Mouse (Mus musculus): Measurements from ENCODE around the gene Atp4a. TPM values are rescaled to one million over a fixed set of nuclear protein-coding genes. Genes with fewer than 3 reads are reported as not detected.
A peak's percentile ranks its signal among the peaks of the same experiment; 100 is the strongest.

The Atp4a gene
- polyA plus RNA-seq (2015; fragmentation: Nextera tagmentation; extraction: Ambion mirVana) = 1.7 and 1.8 TPM in 2 replicates

DNA sequence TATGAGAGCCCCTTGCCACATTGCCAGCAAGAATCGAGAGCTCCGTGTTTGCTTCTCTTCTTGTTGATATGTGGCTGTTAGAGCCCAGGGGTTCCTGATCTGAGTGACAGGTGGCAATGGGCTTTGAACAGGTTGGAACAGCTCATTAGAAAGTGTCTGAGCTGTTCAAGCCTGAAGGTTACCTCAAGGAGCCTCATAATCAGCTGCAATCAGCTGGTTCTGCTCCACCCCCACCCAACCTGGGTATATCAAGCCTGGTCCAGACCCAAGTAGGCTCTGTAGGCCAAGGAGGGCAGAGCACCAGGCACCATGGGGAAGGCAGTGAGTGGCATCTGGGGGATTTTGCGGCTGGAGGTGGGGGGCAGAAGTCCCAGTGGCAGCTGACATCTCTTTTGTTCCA, at the start of gene Atp4a:
Gene Atp4a, plus strand, starts transcription at position 268 of the 400 bp plus-strand sequence.
- no peaks in the 10 kb centered on the region for H3K9me3 ChIP-seq
- H3K36me3 ChIP-seq (replicated peaks) = no peaks in the 10 kb centered on the region
- no peak within 1 kb of the TSS for H3K4me3 ChIP-seq
- peaks cover 14% of the 10 kb centered on the region for H3K27me3 ChIP-seq (replicated peaks)
- WGBS = 87% methylated on average over 3 of the region's 3 CpGs
- ATAC-seq (replicated peaks) = no peak
- no peak within 1 kb of the TSS for H3K9ac ChIP-seq
- peaks cover 3% of the 10 kb centered on the region; the same call in 1 of the 2 replicates for H3K4me1 ChIP-seq
- H3K27ac ChIP-seq = no peak within 1 kb of the TSS
- no peak within 1 kb of the TSS for H3K4me2 ChIP-seq

DNA sequence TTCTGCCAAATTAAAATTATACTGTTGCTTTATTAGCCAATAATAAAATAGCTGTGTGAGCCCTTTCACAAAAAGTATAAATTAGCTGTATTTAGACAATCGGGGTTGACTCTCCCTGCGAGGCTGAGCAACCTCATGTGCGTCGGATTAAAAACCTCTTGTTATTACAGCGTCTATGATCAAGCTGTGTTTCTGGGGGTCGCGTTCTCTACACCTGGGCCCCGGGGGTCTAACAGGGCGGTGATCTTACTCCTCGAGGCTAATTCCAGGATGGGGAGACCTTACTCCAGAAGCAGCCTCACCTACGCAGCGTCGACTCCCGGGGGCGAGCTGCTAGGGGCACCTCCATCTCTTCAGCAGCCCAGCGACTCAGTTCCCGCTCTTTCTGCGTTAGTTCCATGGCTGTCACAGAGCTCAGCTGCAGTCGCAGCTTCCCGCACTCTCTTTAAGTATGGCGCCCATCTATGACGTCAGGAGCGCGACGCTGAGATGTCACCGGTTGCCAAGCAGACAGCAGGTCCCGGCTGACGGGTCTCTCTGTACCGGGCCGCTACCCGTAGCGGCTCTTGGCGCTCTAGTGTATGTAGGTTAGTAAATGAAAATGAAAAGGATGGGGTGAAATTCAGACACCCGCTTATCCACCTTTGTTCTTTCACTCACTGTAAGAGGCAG, 47.3 kb upstream of the Atp4a start, which contains the start of gene Haus5:
Gene Haus5, minus strand, starts transcription at position 466 of the 672 bp plus-strand sequence.
- peak within 1 kb of the TSS; percentile 68 for H3K4me3 ChIP-seq
- H3K4me2 ChIP-seq = peak within 1 kb of the TSS; percentile 94
- H3K4me1 ChIP-seq = peaks cover 12% of the 10 kb centered on the region
- under 1% methylated on average over 34 of the region's 34 CpGs for WGBS
- peak within 1 kb of the TSS; percentile 65 for H3K9ac ChIP-seq
- 0 out of 2 replicates have a peak, but pooled peaks cover 3% of the 10 kb centered on the region for H3K27me3 ChIP-seq (replicated peaks)
- 0 out of 2 replicates have a peak, but pooled peaks cover 3% of the 10 kb centered on the region for H3K36me3 ChIP-seq (replicated peaks)
- ATAC-seq (replicated peaks) = peak; percentile 96
- H3K27ac ChIP-seq = peak within 1 kb of the TSS; percentile 84
- no peaks in the 10 kb centered on the region for H3K9me3 ChIP-seq

DNA sequence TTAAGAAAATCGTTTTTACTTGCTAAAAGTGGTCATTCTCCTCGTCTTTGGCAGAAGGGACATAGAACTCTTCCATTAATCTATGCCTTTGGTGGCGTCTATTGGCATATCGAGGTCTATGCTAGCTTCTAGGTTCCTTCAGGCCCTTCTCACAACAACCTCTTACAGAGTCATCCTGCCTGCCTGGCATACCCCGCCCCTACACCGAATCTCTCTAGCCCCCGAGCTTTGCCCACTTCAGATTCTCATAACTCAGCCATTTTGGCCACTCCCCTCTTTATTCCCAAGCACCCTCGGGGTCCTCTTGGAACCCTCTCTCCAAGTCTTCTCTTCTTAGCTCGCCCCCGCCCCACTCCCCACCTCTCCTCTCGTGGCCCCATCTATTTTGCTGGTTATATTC, 46.7 kb upstream of the Atp4a start:
- Histone ChIP-seq H3K4me2 (peak overlapping the region; percentile 94), H3K27me3 (replicated peaks) (0 out of 2 replicates have a peak, but pooled peaks cover 3% of the 10 kb centered on the region), H3K4me3 (peak overlapping the region; percentile 68), H3K9me3 (no peaks in the 10 kb centered on the region), H3K36me3 (replicated peaks) (0 out of 2 replicates have a peak, but pooled peaks cover 3% of the 10 kb centered on the region), H3K27ac (peak overlapping the region; percentile 84), H3K4me1 (peaks cover 12% of the 10 kb centered on the region), H3K9ac (peak overlapping the region; percentile 65)
- WGBS = 6% methylated on average over 11 of the region's 11 CpGs
- ATAC-seq (replicated peaks) = peak; percentile 72

DNA sequence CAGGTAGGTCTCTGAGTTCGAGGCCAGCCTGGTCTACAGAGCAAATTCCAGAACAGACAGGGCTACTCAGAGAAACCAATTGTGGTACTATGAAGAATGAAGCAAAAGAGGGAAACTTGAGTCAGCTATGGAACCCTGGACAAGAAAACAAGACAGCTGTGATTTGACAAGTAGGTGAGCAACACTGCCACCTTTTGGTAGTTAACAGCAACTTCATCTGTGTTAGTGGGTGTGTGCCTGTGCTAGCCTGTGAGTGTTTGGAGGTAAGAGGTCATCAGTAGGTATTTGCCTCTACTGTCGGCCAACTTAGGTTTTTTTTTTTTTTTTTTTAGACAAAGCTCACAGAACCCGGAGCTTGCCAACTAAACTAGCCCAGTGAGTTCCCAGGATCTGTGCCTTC, 42.8 kb upstream of the Atp4a start:
- no peaks in the 10 kb centered on the region for H3K36me3 ChIP-seq (replicated peaks)
- no peak overlapping the region for H3K4me2 ChIP-seq
- no peak overlapping the region for H3K9ac ChIP-seq
- no peak for ATAC-seq (replicated peaks)
- H3K27me3 ChIP-seq (replicated peaks) = 0 out of 2 replicates have a peak, but pooled peaks cover 3% of the 10 kb centered on the region
- no peak overlapping the region for H3K27ac ChIP-seq
- H3K4me3 ChIP-seq = no peak overlapping the region
- no peaks in the 10 kb centered on the region for H3K9me3 ChIP-seq
- H3K4me1 ChIP-seq = peaks cover 11% of the 10 kb centered on the region
- WGBS = 41% methylated on average over 3 of the region's 3 CpGs

DNA sequence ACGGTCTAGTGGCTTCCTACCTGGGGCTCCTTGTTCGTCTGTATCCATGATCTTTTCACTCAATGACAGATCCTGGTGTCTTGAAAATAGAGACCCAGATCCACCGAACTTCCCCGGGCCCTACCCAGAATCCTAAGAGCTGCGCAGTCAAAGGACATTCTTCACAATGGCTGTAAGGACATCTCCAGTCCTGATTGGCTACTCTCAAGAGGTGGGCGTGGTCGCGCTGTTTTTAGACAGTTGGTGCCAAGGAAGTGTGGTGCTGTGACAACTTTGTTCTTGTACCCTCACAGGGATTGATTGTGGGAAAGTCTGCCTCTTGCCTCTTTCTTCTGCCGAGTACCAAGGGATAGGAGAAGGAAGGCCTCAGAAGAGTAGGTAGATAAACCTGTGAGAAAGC, 40.5 kb upstream of the Atp4a start, which contains the start of gene Pmis2:
Gene Pmis2, minus strand, starts transcription at position 126 of the 400 bp plus-strand sequence.
- Histone ChIP-seq H3K4me3 (no peak within 1 kb of the TSS), H3K9me3 (no peaks in the 10 kb centered on the region), H3K27me3 (replicated peaks) (0 out of 2 replicates have a peak, but pooled peaks cover 3% of the 10 kb centered on the region), H3K36me3 (replicated peaks) (no peaks in the 10 kb centered on the region), H3K27ac (no peak within 1 kb of the TSS), H3K9ac (no peak within 1 kb of the TSS), H3K4me1 (no peaks in the 10 kb centered on the region), H3K4me2 (no peak within 1 kb of the TSS)
- WGBS = 75% methylated on average over 9 of the region's 9 CpGs
- no peak for ATAC-seq (replicated peaks)

DNA sequence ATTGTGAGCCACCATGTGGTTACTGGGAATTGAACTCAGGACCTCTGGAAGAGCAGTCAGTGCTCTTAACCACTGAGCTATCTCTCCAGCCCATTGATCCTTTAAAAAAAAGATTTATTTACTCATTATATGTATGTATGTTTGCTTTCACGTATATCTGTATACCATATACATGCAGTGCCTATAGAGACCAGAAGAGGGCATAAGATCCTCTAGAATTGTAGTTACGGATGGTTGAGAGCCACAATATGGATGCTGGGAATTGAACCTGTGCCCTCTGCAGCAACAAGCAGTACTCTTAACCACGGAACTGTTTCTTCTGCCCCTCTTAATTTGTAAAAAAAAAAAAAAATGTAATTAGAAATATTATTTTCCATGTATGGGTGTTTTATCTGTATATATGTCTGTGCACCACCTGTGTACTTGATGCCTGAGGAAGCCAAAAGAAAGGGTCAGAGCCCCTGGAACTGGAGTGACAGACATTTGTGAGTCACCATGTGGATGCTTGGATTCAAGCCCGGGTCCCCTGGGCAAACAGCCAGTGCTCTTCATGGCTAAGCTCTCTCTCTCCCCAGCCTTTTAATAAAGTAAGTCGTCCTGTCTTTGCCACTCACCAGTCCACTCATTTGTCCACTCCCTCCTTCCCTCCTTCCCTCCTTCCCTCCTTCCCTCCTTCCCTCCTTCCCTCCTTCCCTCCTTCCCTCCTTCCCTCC, 33.6 kb upstream of the Atp4a start:
- Histone ChIP-seq H3K27me3 (replicated peaks) (no peaks in the 10 kb centered on the region), H3K27ac (no peak overlapping the region), H3K4me1 (no peaks in the 10 kb centered on the region), H3K9me3 (no peaks in the 10 kb centered on the region), H3K4me2 (no peak overlapping the region), H3K4me3 (no peak overlapping the region), H3K9ac (no peak overlapping the region), H3K36me3 (replicated peaks) (no peaks in the 10 kb centered on the region)
- 69% methylated on average over 5 of the region's 5 CpGs for WGBS
- no peak for ATAC-seq (replicated peaks)

DNA sequence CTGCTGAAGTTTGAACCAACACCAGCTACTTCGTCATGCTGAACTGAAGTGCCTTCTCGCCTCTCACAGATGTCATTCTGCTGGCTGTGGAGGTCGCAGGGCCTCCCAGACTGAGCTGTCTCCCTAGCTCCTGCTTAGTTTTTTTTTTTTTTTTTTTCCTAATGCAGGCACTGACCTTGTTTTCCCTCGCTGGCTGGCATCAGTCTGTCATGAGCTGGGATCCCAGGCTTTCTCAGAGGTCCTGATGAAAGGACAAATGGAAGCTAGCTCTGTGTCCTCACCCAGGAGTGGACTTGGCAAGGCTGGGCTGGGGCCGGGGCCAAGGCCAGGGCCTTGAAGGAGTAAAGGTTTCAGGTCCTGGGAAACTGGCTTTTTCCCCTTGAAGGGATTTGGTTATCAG, 30.1 kb upstream of the Atp4a start:
- WGBS = 67% methylated on average over 5 of the region's 5 CpGs
- H3K36me3 ChIP-seq (replicated peaks) = no peaks in the 10 kb centered on the region
- H3K27me3 ChIP-seq (replicated peaks) = peaks cover under 1% of the 10 kb centered on the region; the same call in 1 of the 2 replicates
- H3K4me1 ChIP-seq = no peaks in the 10 kb centered on the region
- H3K27ac ChIP-seq = no peak overlapping the region
- no peak overlapping the region for H3K4me3 ChIP-seq
- no peak for ATAC-seq (replicated peaks)
- H3K9me3 ChIP-seq = no peaks in the 10 kb centered on the region
- no peak overlapping the region for H3K4me2 ChIP-seq
- no peak overlapping the region for H3K9ac ChIP-seq

DNA sequence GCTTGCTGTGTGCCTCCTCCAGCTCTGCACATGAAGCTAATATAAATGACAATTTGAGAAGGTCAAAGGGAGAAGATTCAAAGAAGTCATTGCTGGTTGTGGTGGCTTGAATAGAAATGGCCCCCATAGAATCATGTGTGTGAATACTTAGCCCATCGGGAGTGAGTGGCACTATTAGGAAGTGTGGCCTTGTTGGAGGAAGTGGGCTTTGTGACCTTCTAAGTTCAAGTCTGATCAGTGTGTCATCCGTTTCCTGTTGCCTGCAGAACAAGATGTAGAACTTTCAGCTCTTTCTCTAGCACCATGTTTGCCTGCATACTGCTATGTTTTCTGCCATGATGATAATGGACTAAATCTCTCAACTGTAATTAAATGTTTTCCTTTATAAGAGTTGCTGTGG, 28.6 kb upstream of the Atp4a start:
- H3K27me3 ChIP-seq (replicated peaks) = peaks cover 16% of the 10 kb centered on the region
- H3K4me2 ChIP-seq = no peak overlapping the region
- H3K9me3 ChIP-seq = no peaks in the 10 kb centered on the region
- H3K36me3 ChIP-seq (replicated peaks) = no peaks in the 10 kb centered on the region
- no peaks in the 10 kb centered on the region for H3K4me1 ChIP-seq
- H3K9ac ChIP-seq = no peak overlapping the region
- 80% methylated on average over 2 of the region's 2 CpGs for WGBS
- H3K27ac ChIP-seq = no peak overlapping the region
- no peak for ATAC-seq (replicated peaks)
- no peak overlapping the region for H3K4me3 ChIP-seq

DNA sequence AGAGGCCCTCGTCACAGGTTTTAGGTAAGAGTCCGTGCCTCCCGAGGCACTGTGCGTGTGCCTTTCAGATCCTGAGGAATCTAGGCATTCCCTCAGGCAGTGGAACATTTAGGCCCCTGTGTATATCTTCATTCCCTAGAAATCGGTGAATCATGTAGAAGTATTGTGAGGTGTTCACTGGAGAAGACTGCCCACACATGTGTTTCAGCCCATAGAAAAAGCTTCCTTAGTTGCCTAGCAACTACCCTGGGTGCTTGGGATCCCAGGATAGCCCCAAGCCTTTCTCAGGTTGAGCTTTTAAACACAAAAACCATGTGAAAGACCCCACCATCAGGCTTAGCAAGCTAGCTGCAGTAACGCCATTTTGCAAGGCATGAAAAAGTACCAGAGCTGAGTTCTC, 23.7 kb upstream of the Atp4a start:
- Histone ChIP-seq H3K36me3 (replicated peaks) (no peaks in the 10 kb centered on the region), H3K27me3 (replicated peaks) (peaks cover 16% of the 10 kb centered on the region), H3K4me3 (no peak overlapping the region), H3K9ac (no peak overlapping the region), H3K9me3 (no peaks in the 10 kb centered on the region), H3K27ac (no peak overlapping the region), H3K4me2 (no peak overlapping the region), H3K4me1 (no peaks in the 10 kb centered on the region)
- 68% methylated on average over 6 of the region's 6 CpGs for WGBS
- no peak for ATAC-seq (replicated peaks)

DNA sequence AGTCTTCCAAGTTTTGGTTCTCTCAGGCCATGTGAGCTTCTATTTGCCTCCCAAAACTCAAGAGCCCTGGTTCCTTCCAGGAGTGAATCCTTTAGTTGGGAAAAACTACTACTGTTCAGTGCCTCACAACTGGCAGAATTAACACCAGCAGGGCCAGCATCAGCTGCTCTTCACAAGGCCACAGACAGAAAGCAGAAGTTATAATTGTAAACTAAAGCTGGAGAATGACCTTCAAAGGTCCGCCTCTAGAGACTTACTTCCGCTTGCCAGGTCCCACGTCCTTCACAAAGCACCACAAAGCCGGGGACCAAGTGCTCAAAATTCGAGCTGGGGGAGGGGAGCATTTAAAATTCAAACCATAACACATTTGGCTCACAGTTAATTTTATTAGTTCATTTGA, 13.9 kb upstream of the Atp4a start:
- Histone ChIP-seq H3K36me3 (replicated peaks) (no peaks in the 10 kb centered on the region), H3K27ac (no peak overlapping the region), H3K4me1 (no peaks in the 10 kb centered on the region), H3K9ac (no peak overlapping the region), H3K4me2 (no peak overlapping the region), H3K4me3 (no peak overlapping the region), H3K27me3 (replicated peaks) (no peaks in the 10 kb centered on the region), H3K9me3 (no peaks in the 10 kb centered on the region)
- WGBS = 60% methylated on average over 5 of the region's 5 CpGs
- ATAC-seq (replicated peaks) = no peak

DNA sequence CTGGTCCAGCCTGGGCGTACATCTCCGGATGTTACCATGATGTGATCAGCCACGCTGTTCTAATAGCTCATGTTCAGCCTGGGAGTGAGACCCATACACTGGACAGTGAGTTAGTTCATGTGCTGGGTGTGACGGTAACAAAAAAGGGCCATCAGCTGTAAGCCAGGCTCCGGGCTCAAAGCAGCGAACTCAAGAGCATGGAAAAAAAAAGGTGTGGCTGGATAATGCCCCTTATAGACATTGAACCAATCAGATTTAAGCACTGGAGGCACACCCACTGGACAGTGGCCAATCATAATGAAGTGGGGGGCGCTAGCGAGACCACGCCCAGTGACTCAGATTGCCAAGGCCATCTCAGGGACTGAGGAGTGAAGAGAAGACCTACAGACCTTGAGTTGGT, 13.4 kb upstream of the Atp4a start, which contains the start of gene 2200002J24Rik:
Gene 2200002J24Rik, plus strand, starts transcription at position 338 of the 400 bp plus-strand sequence.
- no peak for ATAC-seq (replicated peaks)
- Histone ChIP-seq H3K36me3 (replicated peaks) (no peaks in the 10 kb centered on the region), H3K4me1 (no peaks in the 10 kb centered on the region), H3K9me3 (no peaks in the 10 kb centered on the region), H3K9ac (no peak within 1 kb of the TSS), H3K4me3 (no peak within 1 kb of the TSS), H3K27ac (no peak within 1 kb of the TSS), H3K4me2 (no peak within 1 kb of the TSS), H3K27me3 (replicated peaks) (no peaks in the 10 kb centered on the region)
- WGBS = 42% methylated on average over 9 of the region's 9 CpGs

DNA sequence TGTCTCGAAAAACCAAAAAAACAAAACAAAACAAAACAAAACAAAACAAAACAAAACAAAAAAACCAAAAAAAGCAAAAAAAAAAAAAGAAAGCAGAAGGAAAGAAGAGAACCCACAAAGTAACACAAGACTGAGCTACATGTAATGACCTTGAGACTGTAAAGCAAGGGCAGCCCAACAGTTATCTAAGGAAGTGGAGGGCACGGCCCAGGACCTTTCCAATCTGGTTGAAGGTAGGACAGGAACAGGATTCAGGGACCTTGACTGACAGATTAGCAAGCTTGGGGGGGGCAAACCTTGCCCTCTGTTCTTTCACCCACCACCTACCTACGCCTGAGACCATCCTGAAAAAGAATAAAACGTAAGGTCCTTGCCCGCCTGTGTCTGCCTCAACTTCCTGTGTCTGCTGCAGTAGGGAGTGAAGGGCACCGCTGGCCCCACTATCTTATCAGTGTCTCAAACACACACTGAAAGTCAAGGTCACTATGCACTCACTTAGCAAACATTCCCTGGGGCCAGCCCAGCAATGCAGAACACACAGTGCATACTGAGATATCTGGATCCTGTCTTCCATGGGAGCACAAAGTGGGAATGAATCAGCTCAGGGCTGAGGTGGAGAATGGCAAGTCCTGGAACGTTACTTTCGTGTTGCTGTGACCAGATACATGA, 5.7 kb upstream of the Atp4a start:
- ATAC-seq (replicated peaks) = no peak

More for the DNA sequence above, 5.7 kb upstream of the Atp4a start:
- H3K4me3 ChIP-seq = no peak overlapping the region
- no peak overlapping the region for H3K4me2 ChIP-seq
- H3K36me3 ChIP-seq (replicated peaks) = no peaks in the 10 kb centered on the region
- no peaks in the 10 kb centered on the region for H3K9me3 ChIP-seq
- WGBS = 87% methylated on average over 8 of the region's 8 CpGs
- no peaks in the 10 kb centered on the region for H3K4me1 ChIP-seq
- H3K9ac ChIP-seq = no peak overlapping the region
- H3K27me3 ChIP-seq (replicated peaks) = no peaks in the 10 kb centered on the region
- H3K27ac ChIP-seq = no peak overlapping the region

Data from midbrain, embryonic 15.5 days (tissue).